Mouse (Mus musculus) lung, embryonic 15.5 days (tissue): Measurements from ENCODE around the gene Tnnt3. TPM values are rescaled to one million over a fixed set of nuclear protein-coding genes. Genes with fewer than 3 reads are reported as not detected.

Source experiments
- ATAC-seq: fragments of 200-750 bp; cut with Nextera tagmentation; 2 replicates; pipeline ENCODE4 v1.8.0; 2017; ENCODE audit warnings: moderate number of reproducible peaks, borderline replicate concordance; ENCODE audit not compliant: low FRiP score, low TSS enrichment; ENCODE audit errors: extremely low read depth
- H3K27ac ChIP-seq: fragments of 300-500 bp; sonication (generic); 2 replicates; pipeline ENCODE4 v1.5.1; 2015; ENCODE audit warnings: moderate library complexity, mild to moderate bottlenecking, inconsistent platforms
- H3K27me3 ChIP-seq: fragments of 300-500 bp; sonication (generic); 2 replicates; pipeline ENCODE4 v1.6.1; 2015; ENCODE audit warnings: inconsistent platforms
- H3K36me3 ChIP-seq: fragments of 300-500 bp; sonication (generic); 2 replicates; pipeline ENCODE4 v1.6.1; 2015; ENCODE audit warnings: inconsistent platforms
- H3K4me1 ChIP-seq: fragments of 300-500 bp; sonication (generic); 2 replicates; pipeline ENCODE4 v1.6.1; 2015; ENCODE audit warnings: inconsistent platforms
- H3K4me2 ChIP-seq: fragments of 300-500 bp; sonication (generic); 2 replicates; pipeline ENCODE4 v1.6.1; 2015; ENCODE audit warnings: inconsistent platforms, mild to moderate bottlenecking, moderate library complexity
- H3K4me3 ChIP-seq: fragments of 300-500 bp; sonication (generic); 2 replicates; pipeline ENCODE4 v1.5.1; 2015; ENCODE audit warnings: mild to moderate bottlenecking, inconsistent platforms
- H3K9ac ChIP-seq: fragments of 300-500 bp; sonication (generic); 2 replicates; pipeline ENCODE4 v1.6.1; 2015; ENCODE audit warnings: inconsistent platforms
- H3K9me3 ChIP-seq: fragments of 300-500 bp; sonication (generic); 2 replicates; pipeline ENCODE4 v1.6.1; 2016; ENCODE audit warnings: inconsistent platforms
- WGBS: fragments of 180-500 bp; shearing (Covaris S2); methylation state at CpG from one replicate; pipeline ENCODE4 v1.1.7; 2015; 5-methylcytosine and 5-hydroxymethylcytosine counted together
- polyA plus RNA-seq: library from polyadenylated mRNA; unstranded; fragments of >200 nt; fragmentation: Nextera tagmentation; extraction: Ambion mirVana; gene quantifications from 2 replicates; pipeline ENCODE4 v1.2.1, GENCODE M21; 2015

Gene Tnnt3
- polyA plus RNA-seq, 1 experiment from 2014 or later, result 2.5 TPM

GRCm38 (mm10) chr7:142510021-142510777 is 11.6 kb downstream of the Tnnt3 start:
- ATAC-seq, result peak; percentile 50; the same call in 1 of the 2 replicates
- Histone ChIP-seq H3K4me2 (no peak overlapping the region), H3K4me3 (no peak overlapping the region), H3K4me1 (peaks cover 35% of the 10 kb centered on the region), H3K27me3 (no peaks in the 10 kb centered on the region), H3K36me3 (no peaks in the 10 kb centered on the region), H3K9me3 (no peaks in the 10 kb centered on the region), H3K27ac (peak overlapping the region; percentile 83), H3K9ac (no peak overlapping the region)
- WGBS, result 14% methylated on average over 12 of the region's 12 CpGs

- no peak for ATAC-seq
- H3K4me2 ChIP-seq, result no peak overlapping the region
- peaks cover 39% of the 10 kb centered on the region for H3K4me1 ChIP-seq
- no peaks in the 10 kb centered on the region for H3K27me3 ChIP-seq
- H3K9ac ChIP-seq, result no peak overlapping the region
- no peaks in the 10 kb centered on the region for H3K36me3 ChIP-seq
- no peak overlapping the region for H3K27ac ChIP-seq
- WGBS, result 76% methylated on average over 4 of the region's 4 CpGs
- H3K4me3 ChIP-seq, result no peak overlapping the region
- no peaks in the 10 kb centered on the region for H3K9me3 ChIP-seq
Measured at GRCm38 (mm10) chr7:142514048-142514447, 15.4 kb downstream of the Tnnt3 start.

- H3K36me3 ChIP-seq, result no peaks in the 10 kb centered on the region
- peaks cover 25% of the 10 kb centered on the region for H3K4me1 ChIP-seq
- H3K9me3 ChIP-seq, result no peaks in the 10 kb centered on the region
- H3K27me3 ChIP-seq, result no peaks in the 10 kb centered on the region
- peak overlapping the region; percentile 81 for H3K27ac ChIP-seq
- no peak overlapping the region for H3K4me3 ChIP-seq
- H3K9ac ChIP-seq, result peak overlapping the region; percentile 19; the same call in 1 of the 2 replicates
- WGBS, result 30% methylated on average over 21 of the region's 21 CpGs
- H3K4me2 ChIP-seq, result peak overlapping the region; percentile 33
- peak; percentile 88 for ATAC-seq
Measured at GRCm38 (mm10) chr7:142516221-142516978, 17.8 kb downstream of the Tnnt3 start.

GRCm38 (mm10) chr7:142517531-142517930 is 18.9 kb downstream of the Tnnt3 start:
- Histone ChIP-seq H3K27me3 (no peaks in the 10 kb centered on the region), H3K9me3 (no peaks in the 10 kb centered on the region), H3K4me1 (peaks cover 28% of the 10 kb centered on the region), H3K36me3 (no peaks in the 10 kb centered on the region), H3K9ac (no peak overlapping the region), H3K4me2 (no peak overlapping the region), H3K4me3 (no peak overlapping the region), H3K27ac (no peak overlapping the region)
- WGBS, result 50% methylated on average over 3 of the region's 3 CpGs
- ATAC-seq, result no peak

GRCm38 (mm10) chr7:142520331-142520730 is 21.7 kb downstream of the Tnnt3 start:
- no peak overlapping the region for H3K27ac ChIP-seq
- no peaks in the 10 kb centered on the region for H3K36me3 ChIP-seq
- H3K4me2 ChIP-seq, result no peak overlapping the region
- 79% methylated on average over 4 of the region's 4 CpGs for WGBS
- peaks cover 51% of the 10 kb centered on the region for H3K4me1 ChIP-seq
- no peaks in the 10 kb centered on the region for H3K27me3 ChIP-seq
- no peak overlapping the region for H3K4me3 ChIP-seq
- no peak for ATAC-seq
- no peak overlapping the region for H3K9ac ChIP-seq
- H3K9me3 ChIP-seq, result no peaks in the 10 kb centered on the region

DNA sequence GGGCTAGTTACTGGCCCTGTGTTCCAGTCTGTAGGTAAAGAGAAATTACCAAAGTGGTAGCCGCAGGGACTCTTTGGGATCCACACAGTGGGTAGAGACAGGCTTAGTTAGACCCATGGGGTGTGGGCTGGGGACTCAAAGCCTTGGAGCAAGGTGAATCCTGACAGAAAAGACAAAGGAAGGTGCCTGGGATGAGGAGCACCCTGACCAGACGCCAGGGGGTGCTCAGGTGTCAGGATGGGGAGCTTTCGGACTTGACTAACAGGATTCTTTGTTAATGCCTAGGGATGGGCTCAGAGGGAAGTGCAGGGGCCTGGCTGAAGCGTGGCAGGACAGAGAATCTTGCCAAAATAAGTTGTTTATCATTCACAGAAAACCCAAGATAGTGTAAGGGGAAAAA is 23.7 kb downstream of the Tnnt3 start:
- H3K9ac ChIP-seq, result no peak overlapping the region
- no peaks in the 10 kb centered on the region for H3K36me3 ChIP-seq
- no peaks in the 10 kb centered on the region for H3K27me3 ChIP-seq
- H3K4me1 ChIP-seq, result peaks cover 42% of the 10 kb centered on the region
- WGBS, result 23% methylated on average over 4 of the region's 4 CpGs
- H3K9me3 ChIP-seq, result no peaks in the 10 kb centered on the region
- no peak overlapping the region for H3K4me2 ChIP-seq
- H3K4me3 ChIP-seq, result no peak overlapping the region
- ATAC-seq, result no peak
- H3K27ac ChIP-seq, result peak overlapping the region; percentile 58

- H3K4me1 ChIP-seq, result peaks cover 52% of the 10 kb centered on the region
- no peaks in the 10 kb centered on the region for H3K27me3 ChIP-seq
- no peak overlapping the region for H3K4me3 ChIP-seq
- no peak overlapping the region for H3K9ac ChIP-seq
- WGBS, result 30% methylated on average over 17 of the region's 17 CpGs
- no peak overlapping the region for H3K4me2 ChIP-seq
- no peaks in the 10 kb centered on the region for H3K9me3 ChIP-seq
- H3K36me3 ChIP-seq, result no peaks in the 10 kb centered on the region
- ATAC-seq, result no peak
- H3K27ac ChIP-seq, result peak overlapping the region; percentile 58
Measured at GRCm38 (mm10) chr7:142523200-142523990, 24.8 kb downstream of the Tnnt3 start.

- 31% methylated on average over 13 of the region's 13 CpGs for WGBS
- ATAC-seq, result peak; percentile 60
- Histone ChIP-seq H3K27ac (peak overlapping the region; percentile 73), H3K4me2 (no peak overlapping the region), H3K9me3 (no peaks in the 10 kb centered on the region), H3K4me1 (peaks cover 58% of the 10 kb centered on the region), H3K4me3 (no peak overlapping the region), H3K9ac (no peak overlapping the region), H3K36me3 (no peaks in the 10 kb centered on the region), H3K27me3 (no peaks in the 10 kb centered on the region)
Measured at GRCm38 (mm10) chr7:142525342-142526178, 26.9 kb downstream of the Tnnt3 start.

DNA sequence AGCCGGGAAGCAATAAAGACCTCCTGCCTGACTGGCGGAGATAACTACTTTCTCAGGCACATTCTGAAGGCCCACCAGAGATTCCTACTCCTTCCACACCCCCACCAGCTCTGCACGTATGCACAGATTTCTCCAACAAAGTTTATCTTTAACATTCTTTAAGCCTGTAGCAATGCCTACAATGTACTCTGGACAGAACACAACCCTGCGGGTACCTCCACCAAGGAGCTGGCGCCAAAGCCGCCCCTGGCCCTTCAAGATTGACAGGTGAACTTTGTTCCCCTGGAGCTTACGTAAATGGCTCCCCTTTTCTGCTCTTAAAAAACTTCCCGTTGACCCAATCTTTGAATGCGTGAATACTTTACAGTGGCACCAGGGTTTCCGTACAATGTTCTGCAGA is 30.7 kb downstream of the Tnnt3 start:
- Histone ChIP-seq H3K4me2 (no peak overlapping the region), H3K27me3 (no peaks in the 10 kb centered on the region), H3K9me3 (no peaks in the 10 kb centered on the region), H3K9ac (no peak overlapping the region), H3K27ac (peak overlapping the region; percentile 30), H3K36me3 (no peaks in the 10 kb centered on the region), H3K4me3 (no peak overlapping the region), H3K4me1 (peaks cover 63% of the 10 kb centered on the region)
- 44% methylated on average over 10 of the region's 10 CpGs for WGBS
- no peak for ATAC-seq

DNA sequence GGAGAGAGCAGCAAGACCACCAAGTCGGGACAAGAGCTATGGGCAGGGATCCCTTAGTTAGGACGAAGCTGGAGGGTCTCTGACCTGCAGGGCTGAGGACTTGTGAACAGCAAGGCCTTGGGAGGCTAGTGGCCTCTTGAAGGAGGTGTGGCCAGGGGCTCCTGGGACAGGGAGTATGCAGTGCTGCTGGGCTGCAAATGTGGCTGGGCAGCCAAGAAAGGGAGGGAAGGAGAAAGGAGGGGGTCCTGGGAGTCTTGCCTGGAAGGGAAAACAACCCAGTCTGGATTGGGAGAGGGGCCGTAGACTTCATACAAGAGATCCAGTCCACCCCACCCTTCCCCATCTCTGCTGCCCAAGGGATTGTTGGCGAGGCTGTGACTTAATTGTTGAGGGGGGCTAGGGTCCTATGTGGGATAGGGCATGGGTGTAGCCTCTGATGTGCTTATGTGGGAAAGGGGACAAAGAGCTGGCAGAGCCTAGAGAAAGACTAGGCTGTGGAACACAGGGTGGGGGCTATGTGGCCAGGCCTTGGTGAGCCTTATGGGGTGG is 33.4 kb downstream of the Tnnt3 start:
- ATAC-seq, result no peak
- Histone ChIP-seq H3K27ac (peak overlapping the region; percentile 93), H3K9ac (no peak overlapping the region), H3K27me3 (no peaks in the 10 kb centered on the region), H3K36me3 (peaks cover 3% of the 10 kb centered on the region; the same call in 1 of the 2 replicates), H3K4me3 (no peak overlapping the region), H3K4me2 (peak overlapping the region; percentile 63; the same call in 1 of the 2 replicates), H3K4me1 (peaks cover 63% of the 10 kb centered on the region), H3K9me3 (no peaks in the 10 kb centered on the region)
- WGBS, result 63% methylated on average over 4 of the region's 4 CpGs

- H3K27ac ChIP-seq, result peak within 1 kb of the TSS; percentile 93
- H3K27me3 ChIP-seq, result no peaks in the 10 kb centered on the region
- peaks cover 60% of the 10 kb centered on the region for H3K4me1 ChIP-seq
- 4% methylated on average over 17 of the region's 17 CpGs for WGBS
- H3K4me3 ChIP-seq, result peak within 1 kb of the TSS; percentile 58
- peak; percentile 63 for ATAC-seq
- H3K36me3 ChIP-seq, result peaks cover 3% of the 10 kb centered on the region; the same call in 1 of the 2 replicates
- H3K4me2 ChIP-seq, result peak within 1 kb of the TSS; percentile 63
- no peaks in the 10 kb centered on the region for H3K9me3 ChIP-seq
- H3K9ac ChIP-seq, result peak within 1 kb of the TSS; percentile 68
Measured at GRCm38 (mm10) chr7:142532671-142533058, 34.0 kb downstream of the Tnnt3 start, which contains the start of gene Mrpl23. Mrpl23 (plus strand) TSS chr7:142532686.
